Mouse (Mus musculus) midbrain, embryonic 14.5 days (tissue): ENCODE data around the gene Scpep1. TPM values are rescaled to one million over a fixed set of nuclear protein-coding genes. Genes with fewer than 3 reads are reported as not detected.
"Not testable (repeated sequence)": the region's sequence is repeated elsewhere in the genome, so short reads cannot be mapped to it uniquely, and the experiment has no call there.

Experiments used
- ATAC-seq: fragments of 200-750 bp; cut with Nextera tagmentation; 2 replicates; pipeline ENCODE4 v1.8.0; 2017; ENCODE audit warnings: moderate number of reproducible peaks, moderate library complexity; ENCODE audit not compliant: low FRiP score, low TSS enrichment
- DNase-seq: peaks from one replicate; pipeline ENCODE4 v3.0.0-alpha.2; 2015
- H3K27ac ChIP-seq: fragments of 300-500 bp; sonication (generic); replicated peaks from 2 replicates; pipeline ENCODE4 v1.5.1; 2014; ENCODE audit warnings: mild to moderate bottlenecking, low read depth, low read length, moderate library complexity
- H3K27me3 ChIP-seq: fragments of 300-500 bp; sonication (generic); 2 replicates; pipeline ENCODE4 v1.6.1; 2014; ENCODE audit warnings: low read length, control low read depth, mixed read lengths; ENCODE audit not compliant: control insufficient read depth, insufficient read depth
- H3K36me3 ChIP-seq: fragments of 300-500 bp; sonication (generic); 2 replicates; pipeline ENCODE4 v1.6.1; 2014; ENCODE audit warnings: low read length, control low read depth; ENCODE audit not compliant: control insufficient read depth, insufficient read depth
- H3K4me1 ChIP-seq: fragments of 300-500 bp; sonication (generic); 2 replicates; pipeline ENCODE4 v1.6.1; 2014; ENCODE audit warnings: mild to moderate bottlenecking, antibody characterized with exemption, low read length, control low read depth; ENCODE audit not compliant: control insufficient read depth, insufficient read depth
- H3K4me2 ChIP-seq: fragments of 300-500 bp; sonication (generic); 2 replicates; pipeline ENCODE4 v1.6.1; 2014; ENCODE audit warnings: mild to moderate bottlenecking, low read length, moderate library complexity
- H3K4me3 ChIP-seq: fragments of 300-500 bp; sonication (generic); replicated peaks from 2 replicates; pipeline ENCODE4 v1.5.1; 2014; ENCODE audit warnings: low read depth, low read length
- H3K9ac ChIP-seq: fragments of 300-500 bp; sonication (generic); replicated peaks from 2 replicates; pipeline ENCODE4 v1.6.1; 2014; ENCODE audit warnings: mild to moderate bottlenecking, low read length, moderate library complexity
- H3K9me3 ChIP-seq: fragments of 300-500 bp; sonication (generic); 2 replicates; pipeline ENCODE4 v1.6.1; 2016; ENCODE audit warnings: low read length, control low read depth, mixed read lengths; ENCODE audit not compliant: control insufficient read depth
- WGBS: fragments of 180-500 bp; shearing (Covaris S2); extraction: QIAGEN DNeasy Blood & Tissue Kit; methylation state at CpG from one replicate; pipeline ENCODE4 v1.1.7; 2014; 5-methylcytosine and 5-hydroxymethylcytosine counted together
- polyA plus RNA-seq: library from polyadenylated mRNA; unstranded; fragments of >200 nt; fragmentation: Nextera tagmentation; extraction: Ambion mirVana; gene quantifications from 2 replicates; pipeline ENCODE4 v1.2.1, GENCODE M21; 2014

Gene Scpep1
- polyA plus RNA-seq, 1 experiment from 2014 or later, result 26.8 TPM

DNA sequence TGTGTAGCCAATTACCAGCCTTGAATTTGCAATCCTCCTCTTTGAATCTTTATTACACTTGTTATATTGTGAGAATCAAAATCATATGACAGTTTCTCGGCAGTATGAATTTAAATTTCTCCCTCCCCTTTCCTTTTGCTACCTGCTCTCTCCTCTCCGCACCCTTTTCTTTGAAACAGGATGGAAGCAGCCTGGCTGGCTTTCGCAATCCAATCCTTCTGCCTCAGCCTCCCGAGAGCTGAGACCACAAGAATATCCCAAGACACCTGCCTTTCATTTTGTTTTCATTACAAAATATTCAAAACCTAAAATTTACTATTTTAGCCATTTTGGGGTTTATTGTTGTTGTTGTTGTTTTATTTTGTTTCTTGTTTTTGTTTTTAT lies 56.9 kb downstream of the Scpep1 start:
- Histone ChIP-seq H3K9ac (no peak overlapping the region), H3K4me3 (no peak overlapping the region), H3K36me3 (no peaks in the 10 kb centered on the region), H3K27ac (no peak overlapping the region), H3K4me1 (no peaks in the 10 kb centered on the region), H3K27me3 (peaks cover 6% of the 10 kb centered on the region; the same call in 1 of the 2 replicates), H3K9me3 (no peaks in the 10 kb centered on the region), H3K4me2 (no peak overlapping the region)
- 83% methylated on average over 4 of the region's 4 CpGs for WGBS
- no peak for ATAC-seq
- DNase-seq, result no peak

- no peaks in the 10 kb centered on the region for H3K9me3 ChIP-seq
- H3K4me2 ChIP-seq, result no peak overlapping the region
- no peaks in the 10 kb centered on the region for H3K4me1 ChIP-seq
- no peak for ATAC-seq
- no peak for DNase-seq
- no peak overlapping the region for H3K4me3 ChIP-seq
- peaks cover 6% of the 10 kb centered on the region; the same call in 1 of the 2 replicates for H3K27me3 ChIP-seq
- WGBS, result 62% methylated on average over 15 of the region's 15 CpGs
- no peak overlapping the region for H3K9ac ChIP-seq
- no peak overlapping the region for H3K27ac ChIP-seq
- H3K36me3 ChIP-seq, result no peaks in the 10 kb centered on the region
Observed at GRCm38 (mm10) chr11:88897624-88898379, 57.5 kb downstream of the Scpep1 start.

- H3K27me3 ChIP-seq, H3K9me3 ChIP-seq, DNase-seq, ATAC-seq, H3K27ac ChIP-seq, H3K9ac ChIP-seq, H3K36me3 ChIP-seq, H3K4me1 ChIP-seq: not testable (repeated sequence)
- H3K4me2 ChIP-seq, result peak overlapping the region; percentile 30; the same call in 1 of the 2 replicates
- WGBS, result 41% methylated on average over 22 of the region's 39 CpGs
- peak overlapping the region; percentile 10; the same call in 1 of the 2 replicates for H3K4me3 ChIP-seq
Observed at GRCm38 (mm10) chr11:88895800-88896232, 59.4 kb downstream of the Scpep1 start.

DNA sequence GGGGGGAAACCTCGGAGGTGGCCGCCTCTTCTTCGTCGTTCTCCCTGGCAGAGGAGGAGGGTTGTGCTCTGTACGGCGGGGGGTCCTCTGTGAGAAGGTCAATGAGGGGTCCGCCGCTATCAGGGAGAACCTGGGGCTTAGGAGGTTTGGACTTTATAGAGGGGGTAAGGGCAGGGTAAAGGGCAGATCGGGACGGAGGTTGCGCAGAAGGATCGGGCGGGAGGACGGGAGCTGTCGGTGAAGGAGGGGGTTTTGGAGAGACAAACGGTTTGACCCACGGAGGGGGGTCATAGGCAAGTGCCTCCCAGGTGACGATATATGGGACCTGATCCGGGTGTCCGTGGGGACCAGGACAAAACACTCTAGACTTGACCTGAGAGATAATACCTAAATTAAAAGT lies 60.0 kb downstream of the Scpep1 start:
- WGBS, result 44% methylated on average over 14 of the region's 20 CpGs
- H3K4me1 ChIP-seq, ATAC-seq, DNase-seq, H3K9me3 ChIP-seq, H3K4me2 ChIP-seq, H3K27me3 ChIP-seq, H3K4me3 ChIP-seq, H3K9ac ChIP-seq, H3K27ac ChIP-seq, H3K36me3 ChIP-seq: not testable (repeated sequence)

DNA sequence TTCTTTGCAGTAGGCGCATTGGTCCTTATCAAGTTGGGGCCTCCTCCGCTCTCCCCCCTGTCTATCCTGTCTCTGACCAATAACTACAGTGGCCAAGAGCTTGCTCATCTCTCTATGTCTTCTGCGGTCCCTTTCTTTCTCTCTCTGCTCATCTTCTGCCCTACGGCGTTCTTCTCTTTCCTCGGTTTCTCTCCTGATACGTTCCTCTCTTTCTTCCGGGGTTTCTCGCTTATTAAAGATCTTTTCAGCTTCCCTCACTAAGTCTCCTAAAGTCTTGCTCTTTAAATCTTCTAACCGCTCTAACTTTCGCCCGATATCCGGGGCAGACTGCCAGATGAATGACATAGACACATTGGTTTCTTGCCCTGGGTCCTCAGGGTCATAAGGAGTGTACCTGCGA lies 61.0 kb downstream of the Scpep1 start:
- not testable (repeated sequence) for DNase-seq, H3K9ac ChIP-seq, H3K4me1 ChIP-seq, H3K36me3 ChIP-seq, H3K27ac ChIP-seq, H3K9me3 ChIP-seq, ATAC-seq, H3K4me3 ChIP-seq, H3K27me3 ChIP-seq, H3K4me2 ChIP-seq
- 96% methylated on average over 11 of the region's 14 CpGs for WGBS

DNA sequence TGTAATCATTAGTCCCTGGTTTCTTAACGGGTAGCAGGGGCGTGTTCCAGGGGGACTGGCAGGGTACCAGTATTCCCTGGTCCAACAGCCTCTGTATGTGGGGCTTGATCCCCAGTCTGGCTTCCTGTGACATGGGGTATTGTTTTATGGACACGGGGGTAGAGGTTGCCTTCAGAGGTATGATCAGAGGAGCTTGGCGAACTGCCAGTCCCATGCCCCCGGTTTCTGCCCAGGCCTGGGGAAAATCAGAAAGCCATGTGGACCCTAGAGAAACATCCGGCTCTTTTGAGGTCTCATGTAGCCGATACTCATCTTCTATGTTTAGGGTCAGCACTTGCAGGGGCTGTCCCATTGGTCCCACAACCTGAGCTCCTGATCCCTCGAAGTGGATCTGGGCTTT lies 61.8 kb downstream of the Scpep1 start:
- H3K9ac ChIP-seq, H3K4me1 ChIP-seq, H3K27me3 ChIP-seq, H3K4me2 ChIP-seq, H3K27ac ChIP-seq, ATAC-seq, H3K36me3 ChIP-seq, DNase-seq, H3K4me3 ChIP-seq, H3K9me3 ChIP-seq: not testable (repeated sequence)
- WGBS, result 83% methylated on average over 2 of the region's 8 CpGs

DNA sequence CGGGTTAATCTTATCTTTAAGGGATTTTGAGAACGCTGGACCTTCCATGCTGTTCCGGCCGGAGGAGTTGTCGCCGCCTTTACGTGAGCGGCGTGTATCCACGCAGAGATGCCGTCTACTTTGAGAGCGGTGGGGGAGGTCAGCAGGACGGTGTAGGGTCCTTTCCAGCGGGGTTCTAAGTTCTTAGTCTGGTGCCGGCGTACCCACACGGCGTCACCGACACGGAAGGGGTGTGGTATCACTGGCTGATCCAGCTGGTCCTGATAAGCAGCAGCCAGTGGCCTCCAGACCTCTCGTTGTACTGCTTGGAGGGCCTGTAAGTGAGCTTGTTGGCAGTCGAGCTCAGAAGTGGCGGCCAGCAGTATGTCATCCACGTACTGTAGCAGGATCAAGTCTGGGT lies 62.5 kb downstream of the Scpep1 start:
- H3K36me3 ChIP-seq, ATAC-seq, DNase-seq, H3K9me3 ChIP-seq, H3K4me1 ChIP-seq, H3K4me3 ChIP-seq, H3K9ac ChIP-seq, H3K27ac ChIP-seq, H3K4me2 ChIP-seq, H3K27me3 ChIP-seq: not testable (repeated sequence)
- 94% methylated on average over 22 of the region's 24 CpGs for WGBS

GRCm38 (mm10) chr11:88891921-88892561 lies 63.2 kb downstream of the Scpep1 start:
- H3K4me1 ChIP-seq, H3K27ac ChIP-seq, H3K9me3 ChIP-seq, ATAC-seq, H3K27me3 ChIP-seq, DNase-seq, H3K9ac ChIP-seq, H3K36me3 ChIP-seq, H3K4me2 ChIP-seq, H3K4me3 ChIP-seq: not testable (repeated sequence)
- WGBS, result 97% methylated on average over 20 of the region's 24 CpGs

- not testable (repeated sequence) for DNase-seq, H3K27ac ChIP-seq, H3K4me2 ChIP-seq, H3K36me3 ChIP-seq, H3K9me3 ChIP-seq, H3K4me3 ChIP-seq, H3K27me3 ChIP-seq, ATAC-seq, H3K9ac ChIP-seq, H3K4me1 ChIP-seq
- 98% methylated on average over 8 of the region's 12 CpGs for WGBS
Observed at GRCm38 (mm10) chr11:88891446-88891845, 63.8 kb downstream of the Scpep1 start.
